Mouse (Mus musculus): ENCODE results near the gene Junb.

DNA sequence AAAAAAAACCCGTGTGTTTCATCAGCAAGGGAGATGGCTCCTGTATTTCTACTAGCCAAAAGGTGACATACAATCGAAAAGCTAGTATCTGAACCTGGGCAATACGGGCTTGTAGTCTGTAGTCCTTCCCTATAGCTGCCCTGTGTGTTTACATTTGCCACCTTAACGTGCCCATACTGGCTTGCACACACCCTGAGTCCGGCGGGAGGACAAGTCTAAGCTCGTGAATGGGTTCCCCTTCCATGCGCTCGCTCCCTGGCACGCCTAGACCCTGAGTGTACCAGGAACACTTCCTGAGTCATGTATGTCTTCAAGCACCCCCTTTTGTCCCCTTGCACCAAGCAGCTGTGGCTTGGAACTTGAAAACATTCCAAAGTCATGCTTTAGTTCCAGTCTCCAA, 38.2 kb upstream of the Junb start:
- TF ChIP-seq CTCF (IDR thresholded peaks at IDR 0.05; ENCODE audit: low read depth) (no peak), EP300 (IDR thresholded peaks at IDR 0.05; ENCODE audit: low read depth) (no peak)
